Mouse (Mus musculus) right cerebral cortex, postnatal 10 days (tissue): ENCODE measurements at regions not wholly inside any gene's neighbourhood (a gene's known extent, or its start where the extent isn't known, plus 50 kb on each side); places are given as distances from the start of the nearest gene placed in this dataset.

ENCODE experiments used
- DNase-seq, 2 experiments: peaks; one replicate each; pipeline ENCODE4 v3.0.0; 2021; ENCODE audit warnings: low spot score in 2 of 2

DNA sequence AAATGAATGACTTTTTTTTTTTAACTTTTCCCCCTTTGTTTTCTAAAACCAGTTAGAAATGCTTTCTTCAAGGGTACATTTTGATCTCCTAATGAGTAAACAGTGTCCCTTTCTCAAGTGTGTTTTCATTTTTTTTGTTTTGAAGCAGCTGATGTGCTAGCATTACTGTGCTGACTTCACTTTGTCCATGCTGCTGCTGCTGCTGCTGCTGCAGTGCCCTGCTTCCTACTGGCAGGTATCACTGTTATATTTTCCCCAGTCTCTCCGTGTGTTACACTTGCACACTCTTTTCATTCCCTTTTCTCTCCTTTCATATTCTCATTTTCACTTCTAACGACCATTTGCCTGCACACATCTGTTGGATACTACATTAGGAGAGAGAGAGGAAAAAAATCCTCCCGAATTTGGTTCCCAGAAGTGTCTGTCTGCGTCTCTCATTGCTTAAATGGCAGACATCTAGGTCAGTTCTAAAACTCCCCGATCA, 266.0 kb downstream of the Cd109 start:
- DNase-seq: no peak

DNA sequence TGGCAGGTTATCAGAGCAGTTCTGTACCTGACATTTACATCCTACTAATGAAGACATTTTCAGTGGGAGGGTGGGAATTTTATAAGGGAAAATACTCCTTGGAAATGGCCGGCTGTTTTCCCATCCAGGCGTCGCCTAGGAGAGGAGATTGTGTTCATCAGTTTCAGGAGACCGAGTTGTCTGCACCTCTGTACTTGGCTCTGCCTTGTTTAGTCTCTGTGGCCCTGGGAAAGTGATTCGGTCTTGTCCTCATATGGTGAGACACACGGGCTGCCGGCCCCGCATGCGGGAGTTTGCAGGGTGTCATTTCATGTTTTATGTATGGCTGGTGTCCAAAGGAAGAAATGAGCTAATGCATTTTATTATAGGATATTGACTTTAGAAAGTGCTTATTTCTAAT, 287.9 kb downstream of the Cd109 start:
- DNase-seq: no peak

DNA sequence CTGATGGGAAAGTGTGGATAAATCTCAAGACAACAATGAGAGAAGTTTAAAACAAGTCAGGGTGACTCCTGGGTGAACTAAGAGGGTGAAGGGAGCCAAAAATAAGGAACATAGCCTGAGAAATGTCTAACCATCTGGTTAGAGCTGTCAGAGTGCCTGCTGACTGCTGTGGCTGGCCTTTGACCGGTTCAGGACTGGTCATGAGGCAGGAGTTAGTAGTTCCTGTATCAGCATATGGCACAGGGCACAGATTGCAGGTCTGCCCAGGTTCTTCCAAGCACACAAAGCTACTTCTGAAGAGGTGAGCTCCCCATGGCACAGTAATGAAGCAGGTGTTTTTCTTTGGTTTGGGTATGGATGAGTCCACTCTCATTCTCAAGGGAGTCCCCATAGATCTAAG, 302.0 kb downstream of the Cd109 start:
- DNase-seq: no peak

DNA sequence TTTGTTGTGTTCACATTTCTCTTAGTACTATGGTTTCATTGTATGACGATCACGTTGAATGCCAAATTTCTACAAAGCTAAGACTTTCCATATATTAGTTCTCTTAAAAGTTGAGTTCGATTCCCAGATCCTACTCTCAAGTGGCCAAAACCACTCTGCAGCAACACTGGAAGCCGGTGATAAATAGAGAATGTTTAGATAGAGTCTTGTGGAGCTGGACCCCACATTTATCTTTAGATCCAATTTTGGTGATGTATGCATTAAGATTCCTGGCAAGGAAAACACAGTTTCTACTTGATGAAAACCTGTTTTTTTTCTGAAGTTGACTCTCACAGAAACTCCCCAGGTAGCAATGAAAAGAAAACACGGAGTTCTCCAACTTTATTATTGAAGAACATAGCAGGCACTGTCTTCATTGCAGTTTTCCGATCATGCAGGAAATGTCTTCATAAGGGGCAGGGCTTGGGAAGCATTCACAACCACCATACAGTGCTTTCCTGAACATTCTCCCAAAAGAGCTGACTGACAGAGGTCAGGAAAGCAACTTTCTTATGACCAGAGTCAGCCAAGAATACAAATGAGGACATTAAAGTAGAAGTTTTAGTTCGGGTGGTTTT, 310.7 kb downstream of the Cd109 start:
- no peak for DNase-seq

DNA sequence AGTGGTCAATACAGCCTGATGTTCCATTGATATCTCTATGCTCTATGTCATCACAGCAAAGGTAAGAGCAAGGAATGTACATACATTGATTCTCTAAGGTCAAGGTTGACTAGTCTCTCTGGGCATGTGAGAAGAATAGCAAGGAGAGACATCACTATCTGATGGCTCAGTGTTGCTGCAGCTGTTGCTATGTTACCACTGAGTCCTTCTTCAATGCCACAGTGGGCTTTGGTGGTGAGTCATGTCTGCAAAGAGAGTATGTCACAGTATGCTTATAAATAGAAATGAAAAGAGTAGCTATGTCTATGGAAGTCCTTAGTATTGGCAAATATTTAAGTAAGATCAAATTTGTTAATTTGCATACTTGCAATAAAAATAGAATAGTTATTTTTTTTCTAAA, 326.3 kb downstream of the Cd109 start:
- peak in 1 of 2 experiments; percentile 28 for DNase-seq

DNA sequence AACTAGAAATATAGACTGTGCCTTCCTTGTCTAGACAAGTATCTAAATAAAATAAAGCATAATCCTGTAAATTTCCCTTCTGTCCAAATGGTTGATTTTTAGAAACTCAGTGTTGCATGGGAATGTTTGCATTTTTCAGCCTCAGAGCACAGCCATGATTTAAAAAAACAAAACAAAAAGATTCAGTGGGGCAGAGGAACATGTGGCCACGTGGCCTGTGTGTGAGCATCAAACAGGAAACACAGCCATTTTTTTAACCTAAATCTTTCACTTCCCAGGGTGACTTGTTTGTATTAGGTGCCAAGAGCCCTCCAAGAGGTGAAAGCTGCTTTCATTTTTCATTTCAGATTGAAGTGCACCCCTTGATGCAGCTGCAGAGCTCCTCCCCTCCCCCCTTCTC, 349.5 kb downstream of the Cd109 start:
- no peak for DNase-seq

DNA sequence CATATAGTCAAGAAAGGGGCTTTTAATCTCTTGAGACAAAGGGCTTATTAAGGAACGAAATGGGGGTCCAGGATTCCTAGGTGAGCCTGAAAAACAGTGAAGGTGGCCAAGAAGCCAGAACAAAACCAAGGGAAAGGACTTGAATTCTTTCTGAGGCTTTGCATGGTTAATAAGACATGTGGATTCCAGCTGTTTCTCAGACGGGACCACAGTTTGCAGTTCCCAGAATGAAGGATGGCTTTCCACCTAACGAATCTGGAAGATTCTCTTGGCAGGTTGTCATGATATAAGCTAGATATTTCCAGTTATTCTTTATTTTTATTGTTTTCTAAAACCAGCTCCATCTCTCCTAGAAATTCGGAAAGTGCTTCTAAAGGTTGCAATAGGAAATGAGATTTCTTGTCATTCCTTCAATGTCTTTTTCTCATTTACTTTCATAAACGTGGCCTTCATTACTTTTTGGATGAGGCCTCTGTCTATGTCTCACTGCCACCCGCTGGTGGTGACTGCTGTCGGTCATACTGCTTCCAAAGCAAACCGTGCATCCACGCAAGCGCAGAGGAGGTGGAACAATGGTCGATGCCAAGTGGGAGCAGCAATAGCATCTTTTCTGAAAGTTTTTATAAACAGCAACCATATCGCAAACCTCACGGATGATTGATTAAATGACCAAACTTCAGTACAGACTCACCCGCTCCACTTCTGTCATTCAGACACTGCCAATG, 350.0 kb downstream of the Cd109 start:
- no peak for DNase-seq

DNA sequence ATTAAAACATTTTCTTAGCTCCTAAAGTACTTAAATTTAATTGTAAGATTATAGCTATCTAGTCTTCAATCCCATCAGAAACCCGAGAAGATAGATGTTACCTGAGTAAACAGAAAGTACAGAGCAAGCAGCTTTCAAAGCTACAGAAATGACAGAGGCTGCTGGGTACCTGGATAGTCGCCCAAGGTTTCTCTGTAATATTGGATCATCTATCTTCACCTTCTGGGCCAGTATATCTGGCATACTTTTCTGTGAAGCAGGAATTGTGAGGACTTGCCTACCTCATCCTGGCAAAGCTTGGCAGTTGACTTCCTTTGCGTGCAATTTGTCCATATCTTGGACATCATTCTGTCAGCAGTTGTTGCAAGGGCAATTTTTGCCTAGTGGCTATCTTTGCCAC, 356.4 kb downstream of the Cd109 start:
- no peak for DNase-seq

DNA sequence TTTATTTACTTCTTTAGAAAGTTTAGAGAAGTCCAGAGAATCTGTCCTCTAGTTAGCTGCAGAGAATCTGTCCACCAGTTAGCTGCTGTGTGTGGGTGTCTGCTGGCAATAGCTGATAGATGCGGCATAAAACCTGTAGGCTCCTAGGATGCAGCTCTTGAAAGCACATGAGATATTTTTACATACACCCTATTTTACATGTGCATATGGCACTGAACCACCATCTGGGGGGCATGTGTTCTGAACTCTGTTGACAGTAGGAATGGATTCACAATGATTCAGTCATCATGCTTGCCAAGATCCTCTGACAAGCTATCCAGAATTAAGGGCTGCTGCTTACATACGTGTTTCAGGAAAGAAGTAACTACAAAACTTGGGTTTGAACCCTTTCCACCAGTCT, 368.4 kb downstream of the Cd109 start:
- DNase-seq: peak; percentile 37 to 70

DNA sequence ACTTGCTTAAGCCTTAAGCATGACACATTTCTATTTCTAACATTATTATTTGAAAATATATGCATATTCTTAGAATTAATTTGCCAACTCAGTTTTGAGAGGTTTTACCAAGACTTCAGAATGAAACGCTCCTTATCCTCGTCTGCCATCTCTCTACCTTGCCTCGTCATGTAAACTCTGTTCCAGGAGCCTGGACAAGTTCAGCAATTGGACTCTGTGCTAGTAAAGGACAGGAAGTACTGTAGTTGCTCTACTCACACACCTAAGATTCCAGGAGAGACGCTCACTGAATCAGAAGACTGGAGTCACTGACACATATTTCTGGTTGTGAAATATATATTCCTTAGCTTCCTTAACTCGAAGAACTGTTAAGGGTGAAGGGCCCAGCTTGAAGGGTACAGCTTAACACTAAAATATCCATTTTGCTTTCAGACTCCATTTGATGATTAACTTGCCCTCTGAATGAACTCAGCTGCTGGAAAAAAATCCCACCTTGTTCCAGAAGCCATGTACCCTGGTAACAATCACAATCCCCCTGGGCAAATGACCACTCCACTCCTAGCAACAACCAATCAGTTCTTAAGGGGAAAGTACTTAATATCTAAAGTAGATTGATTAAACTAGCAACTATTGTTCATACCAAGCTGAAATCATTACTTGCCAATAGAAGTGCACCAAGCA, 370.0 kb downstream of the Cd109 start:
- no peak for DNase-seq

DNA sequence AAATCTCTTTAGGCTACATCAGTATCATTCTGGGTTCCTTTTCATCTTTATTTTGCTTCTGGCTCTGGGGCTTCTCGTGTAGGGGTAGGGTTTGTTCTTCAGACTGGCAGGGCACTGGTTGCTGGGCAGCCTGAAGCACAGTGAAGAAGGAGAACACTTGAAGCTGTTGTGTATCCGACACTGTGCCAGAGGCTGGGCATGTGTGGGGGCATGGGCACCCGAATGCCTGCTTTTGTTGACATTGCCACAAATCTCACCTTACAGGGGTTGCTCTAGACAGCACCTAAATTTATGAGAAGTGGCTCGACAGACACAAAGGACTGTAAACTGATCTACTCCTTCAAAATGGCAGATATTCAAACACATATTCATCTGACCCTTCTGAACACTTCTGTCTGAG, 376.0 kb downstream of the Cd109 start:
- no peak for DNase-seq

DNA sequence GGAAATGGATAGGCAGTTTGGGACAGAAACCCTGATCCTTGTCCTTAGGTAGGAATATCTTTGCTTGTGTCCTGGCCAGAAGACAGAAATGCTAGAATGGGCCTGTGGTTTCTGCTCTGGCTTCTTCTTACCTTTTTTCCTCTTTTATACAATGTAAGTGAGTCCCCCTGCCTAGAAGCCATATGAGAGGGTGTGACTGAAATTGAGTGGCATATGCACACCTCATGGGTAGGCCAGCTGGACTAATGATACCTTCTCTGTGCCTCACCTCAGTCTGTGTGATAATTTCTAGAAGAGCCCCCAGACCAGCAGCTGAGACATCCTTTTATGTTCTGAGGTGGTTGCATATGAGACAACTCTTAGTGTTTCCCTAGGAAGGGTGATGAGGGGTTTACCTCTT, 385.7 kb downstream of the Cd109 start:
- DNase-seq: no peak

DNA sequence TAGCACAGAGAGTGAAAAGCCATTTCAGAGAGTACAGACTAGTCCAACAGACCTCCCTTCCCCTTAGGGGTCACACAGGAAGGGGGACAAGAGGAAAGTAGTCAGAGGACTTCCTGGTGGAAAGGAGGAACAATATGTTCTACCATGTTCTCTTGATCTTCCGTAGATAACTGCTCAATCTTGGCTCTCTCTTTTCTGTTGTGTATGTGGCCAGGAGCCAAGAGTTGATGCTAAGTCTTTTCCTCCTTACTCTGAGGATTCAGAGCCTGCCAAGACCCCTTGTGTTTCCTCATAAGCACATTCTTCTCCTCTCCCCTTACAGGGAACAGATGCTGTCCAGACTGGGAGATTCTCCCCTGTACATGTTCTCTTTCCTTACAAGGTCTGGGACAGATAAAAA, 386.6 kb downstream of the Cd109 start:
- DNase-seq: no peak

DNA sequence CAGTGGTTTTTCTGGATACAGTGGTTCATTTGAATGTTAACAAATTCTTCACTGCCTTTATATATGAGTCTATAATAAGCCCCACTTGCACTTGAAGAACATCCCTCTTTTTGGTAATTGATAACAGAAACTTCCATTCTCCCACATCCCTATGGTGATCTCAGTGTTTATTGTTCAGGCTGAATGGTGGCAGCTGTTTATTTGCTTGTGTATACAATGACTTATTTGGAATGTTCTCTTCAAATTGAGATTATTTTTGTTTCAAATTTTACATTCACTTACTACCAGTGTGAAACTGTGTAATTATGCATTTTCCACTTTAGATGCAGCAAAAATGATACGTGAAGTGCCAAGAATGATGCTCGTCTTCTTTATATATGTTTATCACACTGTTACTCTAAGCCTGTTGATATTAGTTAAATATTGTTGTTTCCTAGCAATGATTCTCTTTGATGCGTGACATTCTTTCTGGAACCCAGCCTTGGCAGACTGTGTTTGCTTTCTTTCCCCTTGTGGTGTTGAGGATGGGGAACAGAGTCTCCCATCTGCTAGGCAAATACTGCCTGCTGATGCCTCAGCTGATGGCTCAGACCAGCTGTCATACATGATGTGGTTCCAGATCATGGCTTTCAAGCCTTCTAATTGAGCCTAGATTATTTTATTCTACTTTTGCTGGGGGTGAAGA, 389.1 kb downstream of the Cd109 start:
- peak; percentile 56 to 57 for DNase-seq

DNA sequence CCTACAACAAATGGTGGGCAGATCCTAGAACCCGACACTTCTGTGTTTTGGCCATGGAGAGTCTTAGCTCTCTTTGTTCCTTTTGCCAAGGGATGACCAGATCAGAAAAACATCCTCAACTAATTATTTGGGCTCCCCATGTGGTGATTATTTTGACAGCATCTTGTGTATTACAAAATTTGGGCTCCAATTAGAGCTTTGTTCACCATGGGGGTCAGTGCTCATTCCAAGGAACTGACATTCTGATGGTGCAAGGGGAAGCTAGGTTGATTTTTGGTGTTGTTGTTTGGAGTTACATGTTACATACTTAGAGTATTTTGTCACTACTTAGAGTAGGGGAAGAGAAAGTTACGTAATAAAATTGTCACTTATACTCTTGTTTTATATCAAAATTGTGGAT, 406.9 kb downstream of the Cd109 start:
- no peak for DNase-seq

DNA sequence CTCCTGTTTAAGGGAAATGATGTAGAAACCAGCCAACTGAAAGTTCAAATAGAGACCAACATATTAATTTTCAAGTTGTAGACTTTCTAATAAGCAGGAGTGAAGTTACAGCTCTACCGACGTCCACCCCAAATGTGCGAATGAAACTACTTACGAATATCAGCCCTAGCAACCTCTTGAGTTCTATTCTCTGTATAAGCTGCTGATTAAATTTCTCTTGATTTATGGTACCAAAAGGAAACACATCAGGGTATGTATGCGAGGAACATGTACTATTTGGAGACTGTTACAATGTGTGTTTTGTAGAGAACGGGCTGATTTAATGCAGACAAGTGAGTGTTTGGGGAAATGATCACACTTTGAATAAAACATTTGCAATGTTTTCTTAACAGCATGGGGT, 412.9 kb downstream of the Cd109 start:
- DNase-seq: no peak

DNA sequence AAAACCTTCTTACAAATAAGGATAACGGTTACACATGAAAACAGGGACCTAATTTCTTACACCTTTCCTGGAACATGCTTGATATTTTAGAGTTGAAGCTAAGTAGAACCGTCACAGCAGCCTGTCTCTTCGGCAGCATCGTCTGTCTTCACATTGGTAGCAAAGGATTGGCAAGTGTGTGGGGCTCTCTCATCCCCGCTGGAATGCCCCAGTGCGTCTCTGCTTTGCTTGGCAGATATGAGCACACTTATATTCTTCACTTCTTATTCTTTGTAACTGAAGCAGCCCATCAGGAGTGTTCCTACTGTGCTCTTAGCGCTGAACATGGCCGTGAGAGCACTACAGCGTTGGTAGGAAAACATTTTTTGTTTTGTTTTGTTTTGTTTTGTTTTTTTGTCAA, 414.1 kb downstream of the Cd109 start:
- DNase-seq: no peak

DNA sequence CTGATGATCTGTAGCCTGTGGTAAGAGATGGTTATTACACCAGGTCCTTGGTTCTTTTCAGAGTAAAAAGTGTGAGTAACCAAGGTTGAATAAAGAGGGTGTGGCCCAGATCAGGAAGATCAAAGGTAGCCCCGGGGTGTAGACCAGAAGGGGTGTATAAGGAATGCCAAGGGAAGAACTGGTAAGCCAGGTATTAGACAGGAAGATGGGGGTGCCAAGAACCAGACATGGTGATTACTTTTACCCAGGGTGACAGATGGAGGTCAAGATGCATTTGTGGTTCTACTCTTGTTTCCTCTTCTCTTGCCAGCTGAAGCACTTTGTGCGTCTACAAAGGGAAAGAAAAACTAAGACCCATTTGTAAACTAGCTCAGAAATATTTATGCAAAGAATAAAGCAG, 420.3 kb downstream of the Cd109 start:
- no peak for DNase-seq

DNA sequence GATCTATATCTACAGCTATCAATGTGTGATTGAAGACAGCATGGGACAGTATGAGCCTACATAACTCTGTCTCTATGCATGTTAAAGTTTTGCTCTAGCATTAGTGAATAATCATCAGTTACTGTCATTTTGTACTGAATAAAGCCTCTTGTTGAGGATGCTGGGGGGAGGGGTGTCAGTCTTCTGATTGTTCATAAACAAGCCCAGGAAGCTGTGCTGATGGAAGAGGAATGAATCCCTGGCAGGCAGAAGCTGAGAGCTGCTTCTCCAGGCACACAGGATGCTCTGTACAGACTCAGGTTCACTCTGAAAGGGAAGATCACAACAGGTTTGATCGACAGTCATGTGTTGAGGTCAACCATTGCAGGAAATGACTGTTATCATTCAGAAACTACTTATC, 421.7 kb downstream of the Cd109 start:
- DNase-seq: no peak

DNA sequence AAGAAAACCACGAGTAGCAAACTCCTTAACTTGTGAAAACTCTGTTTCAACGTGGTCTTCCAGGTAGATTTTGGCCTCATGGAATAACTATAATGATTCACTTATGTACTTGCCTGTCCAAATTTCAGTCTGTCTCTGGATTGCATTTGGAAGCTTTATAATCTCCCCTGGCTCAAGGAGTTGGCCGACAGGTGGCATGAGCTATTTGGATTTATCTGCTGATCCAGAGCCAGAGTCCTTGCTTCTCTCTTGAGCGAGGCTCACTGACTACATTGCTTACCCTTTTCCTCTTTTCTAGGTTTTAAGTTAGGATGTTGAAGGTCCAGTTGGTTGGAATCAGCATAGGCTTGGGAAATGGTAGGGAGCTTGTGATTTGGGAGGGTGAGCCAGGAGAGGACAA, 423.6 kb downstream of the Cd109 start:
- DNase-seq: no peak

DNA sequence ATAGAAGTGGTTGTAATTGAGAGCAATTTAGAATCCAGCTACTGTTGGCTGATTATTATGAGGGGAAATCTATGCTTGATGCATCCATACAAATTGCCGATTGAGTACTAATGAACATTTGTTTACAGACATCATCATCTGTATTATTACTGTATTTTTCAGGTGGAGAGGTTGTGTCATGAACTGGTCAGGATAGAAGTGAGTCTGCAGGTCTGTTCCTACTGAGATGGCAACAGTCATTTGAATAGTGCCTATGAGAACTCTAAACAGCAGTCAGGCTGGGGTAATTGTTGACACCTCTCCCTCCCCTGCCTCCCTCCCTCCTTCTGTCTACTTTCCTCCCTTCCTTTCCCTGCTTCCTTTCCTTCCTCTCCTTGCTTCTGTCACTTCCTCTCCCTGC, 429.0 kb downstream of the Cd109 start:
- no peak for DNase-seq

DNA sequence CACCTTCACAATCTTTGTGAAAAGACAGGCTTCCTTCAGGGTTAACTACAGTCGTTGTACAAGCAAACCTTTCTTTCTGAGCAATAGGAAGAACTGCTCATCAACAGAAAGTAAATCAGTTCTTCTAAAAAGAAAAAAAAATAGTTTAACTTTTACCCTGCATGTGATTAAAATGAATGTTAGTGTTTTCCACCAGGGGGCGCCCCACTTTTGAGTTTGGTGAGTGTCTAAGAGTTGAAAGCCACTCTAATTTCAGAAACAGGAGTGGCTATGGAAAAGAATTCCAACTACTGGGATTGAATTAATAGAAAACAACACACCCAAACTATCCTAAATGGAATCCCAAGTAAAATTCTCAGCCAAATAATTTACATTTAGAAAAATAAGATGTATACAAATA, 430.0 kb downstream of the Cd109 start:
- DNase-seq: peak in 1 of 2 experiments; percentile 18

DNA sequence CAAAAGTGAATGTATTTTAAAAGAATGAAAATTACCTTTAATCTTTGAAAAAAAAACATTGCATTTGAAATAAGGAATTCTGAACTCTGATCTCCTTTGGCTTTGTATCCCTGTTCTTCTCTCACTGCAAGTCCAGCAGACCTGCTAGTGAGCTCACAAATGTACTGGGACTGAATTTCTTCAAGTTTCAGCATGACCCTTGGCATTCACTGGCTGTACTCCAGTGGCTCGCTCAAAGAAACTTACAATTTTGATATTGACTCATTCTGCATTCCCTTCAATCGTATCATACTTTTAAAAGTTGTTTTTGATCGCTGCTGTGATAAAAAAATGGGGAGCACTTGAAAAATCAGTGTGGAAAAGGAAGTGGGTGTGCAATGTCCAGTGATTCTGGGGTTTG, 456.6 kb downstream of the Cd109 start:
- DNase-seq: no peak
